Mouse (Mus musculus) lung, embryonic 16.5 days (tissue): Measurements from ENCODE around the gene Arhgap24. TPM values are rescaled to one million over a fixed set of nuclear protein-coding genes. Genes with fewer than 3 reads are reported as not detected.

Source experiments
- ATAC-seq: fragments of 200-750 bp; cut with Nextera tagmentation; 2 replicates; pipeline ENCODE4 v1.8.0; 2017; ENCODE audit warnings: low read depth, mild to moderate bottlenecking, moderate library complexity
- H3K27ac ChIP-seq: fragments of 300-500 bp; sonication (generic); 2 replicates; pipeline ENCODE4 v1.5.1; 2014; ENCODE audit warnings: mild to moderate bottlenecking, control low read depth, low read length
- H3K27me3 ChIP-seq: fragments of 300-500 bp; sonication (generic); 2 replicates; pipeline ENCODE4 v1.6.1; 2014; ENCODE audit warnings: low read depth, low read length, mixed read lengths; ENCODE audit not compliant: control insufficient read depth, insufficient read depth
- H3K36me3 ChIP-seq: fragments of 300-500 bp; sonication (generic); 2 replicates; pipeline ENCODE4 v1.6.1; 2014; ENCODE audit warnings: low read length; ENCODE audit not compliant: control insufficient read depth, insufficient read depth
- H3K4me1 ChIP-seq: fragments of 300-500 bp; sonication (generic); replicated peaks from 2 replicates; pipeline ENCODE4 v1.6.1; 2014; ENCODE audit warnings: low read length, mixed read lengths; ENCODE audit not compliant: control insufficient read depth, insufficient read depth
- H3K4me2 ChIP-seq: fragments of 300-500 bp; sonication (generic); 2 replicates; pipeline ENCODE4 v1.6.1; 2014; ENCODE audit warnings: low read depth, low read length, control low read depth
- H3K4me3 ChIP-seq: fragments of 300-500 bp; sonication (generic); 2 replicates; pipeline ENCODE4 v1.5.1; 2014; ENCODE audit warnings: mild to moderate bottlenecking, low read length, control low read depth
- H3K9ac ChIP-seq: fragments of 300-500 bp; sonication (generic); 2 replicates; pipeline ENCODE4 v1.6.1; 2014; ENCODE audit warnings: low read length, control low read depth
- H3K9me3 ChIP-seq: fragments of 300-500 bp; sonication (generic); 2 replicates; pipeline ENCODE4 v1.6.1; 2016; ENCODE audit warnings: low read length; ENCODE audit not compliant: control insufficient read depth
- WGBS: fragments of 180-500 bp; shearing (Covaris S2); extraction: QIAGEN DNeasy Blood & Tissue Kit; methylation state at CpG from one replicate; pipeline ENCODE4 v1.1.7; 2014; 5-methylcytosine and 5-hydroxymethylcytosine counted together
- polyA plus RNA-seq: library from polyadenylated mRNA; unstranded; fragments of >200 nt; fragmentation: Nextera tagmentation; extraction: Ambion mirVana; gene quantifications from 2 replicates; pipeline ENCODE4 v1.2.1, GENCODE M21; 2015

Gene Arhgap24
- polyA plus RNA-seq, 1 experiment from 2014 or later = 40.1 TPM

DNA sequence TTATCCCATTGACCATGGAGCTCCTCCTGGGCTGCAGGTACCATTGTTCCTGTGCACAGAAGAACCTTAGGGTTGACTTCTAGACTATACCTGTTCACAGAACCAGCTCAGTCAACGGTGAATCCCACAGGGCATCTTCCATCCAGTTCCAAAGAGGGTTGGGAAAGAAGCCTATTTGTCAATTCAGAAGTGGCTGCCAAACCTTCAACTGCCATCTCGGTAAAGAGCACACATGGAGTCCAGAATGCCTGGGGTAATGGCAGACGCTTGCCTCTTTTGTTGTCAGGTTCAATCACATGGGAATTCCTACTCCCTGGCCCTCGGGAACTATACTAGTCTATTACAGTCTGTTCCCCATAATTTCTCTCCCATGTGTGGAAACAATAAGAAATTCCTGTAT, 30.5 kb downstream of the Arhgap24 start:
- no peak for ATAC-seq
- WGBS = 73% methylated on average over 4 of the region's 4 CpGs
- Histone ChIP-seq H3K27me3 (no peaks in the 10 kb centered on the region), H3K4me3 (no peak overlapping the region), H3K9me3 (no peaks in the 10 kb centered on the region), H3K27ac (no peak overlapping the region), H3K9ac (no peak overlapping the region), H3K4me2 (no peak overlapping the region), H3K36me3 (no peaks in the 10 kb centered on the region), H3K4me1 (no peaks in the 10 kb centered on the region)

DNA sequence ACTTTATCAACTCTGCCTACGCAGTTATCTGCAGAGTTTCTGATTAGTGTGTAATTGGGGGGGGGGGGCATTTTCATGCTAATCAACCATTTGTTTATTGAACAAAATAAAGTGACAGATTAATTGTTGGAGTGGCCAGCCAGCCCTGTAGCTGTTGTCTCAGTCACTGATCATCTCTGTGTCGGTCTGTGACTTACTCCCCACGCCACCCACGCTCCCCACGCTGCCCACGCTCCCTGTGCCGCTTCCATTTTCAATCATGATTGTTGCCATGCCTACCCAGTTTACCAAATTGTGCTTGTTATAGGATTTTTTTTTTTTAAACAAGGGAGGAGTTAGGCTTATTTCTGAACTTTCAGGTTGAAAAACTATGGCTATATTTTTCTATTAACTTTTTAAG, 34.3 kb downstream of the Arhgap24 start:
- no peak overlapping the region for H3K4me2 ChIP-seq
- peaks cover 4% of the 10 kb centered on the region; the same call in 1 of the 2 replicates for H3K36me3 ChIP-seq
- ATAC-seq = no peak
- 75% methylated on average over 7 of the region's 7 CpGs for WGBS
- H3K9ac ChIP-seq = no peak overlapping the region
- H3K4me3 ChIP-seq = no peak overlapping the region
- H3K9me3 ChIP-seq = no peaks in the 10 kb centered on the region
- no peaks in the 10 kb centered on the region for H3K4me1 ChIP-seq
- no peak overlapping the region for H3K27ac ChIP-seq
- no peaks in the 10 kb centered on the region for H3K27me3 ChIP-seq

DNA sequence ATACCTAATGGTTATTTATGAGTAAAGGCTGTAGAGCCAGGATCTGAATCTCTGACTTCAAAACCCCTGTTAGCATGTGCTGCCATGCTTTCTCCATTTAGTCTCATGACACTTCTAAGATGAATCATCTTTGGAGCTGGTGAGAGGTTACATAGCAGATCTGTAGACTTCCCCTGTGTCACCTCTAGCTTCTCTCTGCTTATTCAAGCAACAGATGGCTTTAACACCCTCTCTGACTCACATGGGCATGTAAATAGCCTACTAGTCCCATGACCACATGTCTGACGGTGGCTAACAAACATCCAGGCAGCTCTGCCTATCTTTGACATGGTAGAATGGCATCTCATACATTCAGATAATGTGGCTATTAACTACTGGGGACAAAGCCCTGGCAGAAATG, 39.3 kb downstream of the Arhgap24 start:
- H3K27me3 ChIP-seq = no peaks in the 10 kb centered on the region
- no peak overlapping the region for H3K4me2 ChIP-seq
- H3K9me3 ChIP-seq = no peaks in the 10 kb centered on the region
- 72% methylated on average over 1 of the region's 1 CpGs for WGBS
- no peaks in the 10 kb centered on the region for H3K4me1 ChIP-seq
- ATAC-seq = no peak
- H3K27ac ChIP-seq = no peak overlapping the region
- H3K4me3 ChIP-seq = no peak overlapping the region
- no peak overlapping the region for H3K9ac ChIP-seq
- H3K36me3 ChIP-seq = peaks cover 4% of the 10 kb centered on the region; the same call in 1 of the 2 replicates

DNA sequence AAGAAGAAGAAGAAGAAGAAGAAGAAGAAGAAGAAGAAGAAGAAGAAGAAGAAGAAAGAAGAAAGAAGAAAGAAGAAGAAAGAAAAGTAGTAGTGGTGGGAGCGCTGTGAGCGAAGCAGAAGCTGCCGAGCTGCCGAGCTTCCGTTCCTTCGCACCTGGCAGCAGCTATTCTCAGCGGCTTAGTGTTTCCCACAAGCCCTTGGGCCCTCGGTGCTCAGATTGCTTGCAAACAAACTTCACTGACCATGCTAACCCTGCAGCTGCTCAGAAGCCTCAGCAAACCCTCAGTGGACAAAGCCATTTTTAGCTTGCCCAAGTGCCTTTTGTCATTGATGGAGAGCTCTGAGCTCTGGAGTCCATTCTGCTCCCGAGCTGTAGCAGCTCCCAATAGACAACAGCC, 54.1 kb downstream of the Arhgap24 start:
- no peak overlapping the region for H3K27ac ChIP-seq

DNA sequence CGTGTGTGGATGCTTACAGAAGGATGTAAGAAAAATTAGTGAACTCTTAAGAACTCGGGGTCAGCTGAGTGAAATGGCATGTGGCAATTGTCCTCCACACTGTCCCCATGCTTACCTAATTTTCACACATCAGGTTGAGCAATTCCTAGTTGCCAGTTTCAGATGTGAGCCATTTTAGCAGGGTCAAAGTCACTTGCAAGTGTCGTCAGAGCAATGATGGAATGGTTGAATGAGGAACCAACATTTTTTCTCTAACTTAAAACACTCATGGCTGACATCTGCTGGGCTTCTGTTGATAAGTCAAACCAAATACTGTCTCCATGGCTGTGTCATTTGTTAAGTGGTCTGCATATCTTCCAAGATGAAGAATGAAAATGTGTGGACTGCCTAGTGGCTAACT, 56.6 kb downstream of the Arhgap24 start:
- no peak overlapping the region for H3K27ac ChIP-seq
- H3K9me3 ChIP-seq = no peaks in the 10 kb centered on the region
- 63% methylated on average over 3 of the region's 3 CpGs for WGBS
- ATAC-seq = no peak
- H3K4me3 ChIP-seq = no peak overlapping the region
- H3K9ac ChIP-seq = no peak overlapping the region
- no peak overlapping the region for H3K4me2 ChIP-seq
- H3K36me3 ChIP-seq = no peaks in the 10 kb centered on the region
- no peaks in the 10 kb centered on the region for H3K27me3 ChIP-seq
- H3K4me1 ChIP-seq = no peaks in the 10 kb centered on the region

More for the DNA sequence above, 54.1 kb downstream of the Arhgap24 start:
- Histone ChIP-seq H3K9ac (no peak overlapping the region), H3K27me3 (no peaks in the 10 kb centered on the region), H3K4me1 (no peaks in the 10 kb centered on the region), H3K4me2 (no peak overlapping the region), H3K4me3 (no peak overlapping the region), H3K36me3 (no peaks in the 10 kb centered on the region), H3K9me3 (no peaks in the 10 kb centered on the region)
- WGBS = 72% methylated on average over 9 of the region's 9 CpGs
- ATAC-seq = no peak

DNA sequence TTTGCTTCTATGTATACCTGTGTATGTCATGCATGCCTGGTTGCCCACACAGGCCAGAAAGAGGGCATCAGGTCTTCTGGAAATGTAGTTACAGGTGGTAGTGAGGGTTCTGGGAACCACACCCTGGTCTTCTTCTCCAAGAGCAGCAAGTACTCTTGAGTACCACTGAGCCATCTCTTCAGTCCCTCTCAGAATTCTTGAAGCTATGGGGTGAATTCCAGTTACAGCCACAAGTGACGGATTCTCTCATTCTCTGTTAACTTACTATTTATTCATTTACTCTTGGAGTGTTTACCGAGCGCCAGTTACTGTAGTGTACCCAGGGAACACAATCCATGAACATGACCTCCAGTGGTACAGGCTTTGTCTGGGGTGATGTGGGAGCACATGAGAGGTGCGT, 65.1 kb downstream of the Arhgap24 start:
- no peaks in the 10 kb centered on the region for H3K36me3 ChIP-seq
- no peaks in the 10 kb centered on the region for H3K4me1 ChIP-seq
- H3K9ac ChIP-seq = no peak overlapping the region
- no peak overlapping the region for H3K4me2 ChIP-seq
- no peaks in the 10 kb centered on the region for H3K9me3 ChIP-seq
- H3K27me3 ChIP-seq = no peaks in the 10 kb centered on the region
- WGBS = 69% methylated on average over 4 of the region's 4 CpGs
- ATAC-seq = peak; percentile 28; the same call in 1 of the 2 replicates
- no peak overlapping the region for H3K27ac ChIP-seq
- no peak overlapping the region for H3K4me3 ChIP-seq

DNA sequence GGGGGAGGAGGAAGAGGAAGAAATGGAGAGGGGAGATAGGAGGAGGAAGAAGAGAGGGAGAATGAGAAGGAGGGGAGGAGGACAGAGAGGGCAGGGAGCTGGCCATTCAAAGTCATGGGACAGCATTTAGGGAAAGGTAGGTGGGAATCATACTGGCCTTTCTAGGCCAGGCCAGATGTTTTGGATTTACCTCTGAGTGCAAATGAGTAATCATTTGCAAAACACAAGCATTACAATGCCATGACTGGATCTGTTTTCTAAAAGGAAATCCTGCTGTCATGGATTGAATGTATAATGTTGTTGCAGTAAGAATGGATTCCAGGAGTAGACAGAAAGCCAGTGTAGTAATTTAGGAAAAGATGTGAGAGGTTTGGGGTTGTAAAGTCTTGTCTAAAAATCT, 66.6 kb downstream of the Arhgap24 start:
- H3K27me3 ChIP-seq = no peaks in the 10 kb centered on the region
- no peak for ATAC-seq
- H3K4me2 ChIP-seq = no peak overlapping the region
- H3K9ac ChIP-seq = no peak overlapping the region
- no peak overlapping the region for H3K4me3 ChIP-seq
- H3K36me3 ChIP-seq = no peaks in the 10 kb centered on the region
- no peak overlapping the region for H3K27ac ChIP-seq
- no peaks in the 10 kb centered on the region for H3K9me3 ChIP-seq
- H3K4me1 ChIP-seq = no peaks in the 10 kb centered on the region

GRCm38 (mm10) chr5:102548382-102548781, 67.2 kb downstream of the Arhgap24 start:
- Histone ChIP-seq H3K27me3 (no peaks in the 10 kb centered on the region), H3K9me3 (no peaks in the 10 kb centered on the region), H3K4me1 (no peaks in the 10 kb centered on the region), H3K36me3 (no peaks in the 10 kb centered on the region), H3K4me3 (no peak overlapping the region), H3K4me2 (no peak overlapping the region), H3K27ac (no peak overlapping the region), H3K9ac (no peak overlapping the region)
- WGBS = 68% methylated on average over 2 of the region's 2 CpGs
- ATAC-seq = no peak

DNA sequence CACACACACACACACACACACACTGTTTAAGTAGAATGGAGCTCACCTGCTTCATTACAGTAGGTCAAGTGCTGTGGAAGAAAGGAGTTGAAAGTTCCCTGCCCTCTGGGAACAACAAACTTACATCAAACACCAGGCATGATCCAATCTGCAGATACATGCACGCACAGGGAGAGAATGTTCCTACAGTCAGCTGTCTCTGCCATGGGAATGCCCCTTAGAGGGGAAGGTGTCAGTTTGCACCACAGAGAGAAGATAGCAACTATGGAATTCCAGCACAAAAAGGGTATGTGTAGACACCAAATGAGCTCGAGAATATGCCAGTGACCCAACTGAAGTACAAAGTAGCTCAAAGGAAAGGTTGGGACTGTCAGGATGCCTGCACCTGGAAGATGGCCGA, 69.0 kb downstream of the Arhgap24 start:
- WGBS = 38% methylated on average over 3 of the region's 3 CpGs
- no peak overlapping the region for H3K27ac ChIP-seq
- H3K36me3 ChIP-seq = no peaks in the 10 kb centered on the region
- no peak overlapping the region for H3K4me3 ChIP-seq
- ATAC-seq = no peak
- H3K9ac ChIP-seq = no peak overlapping the region
- no peaks in the 10 kb centered on the region for H3K4me1 ChIP-seq
- no peak overlapping the region for H3K4me2 ChIP-seq
- H3K9me3 ChIP-seq = no peaks in the 10 kb centered on the region
- H3K27me3 ChIP-seq = no peaks in the 10 kb centered on the region
